Mouse (Mus musculus): ENCODE results near the gene Agbl1.

DNA sequence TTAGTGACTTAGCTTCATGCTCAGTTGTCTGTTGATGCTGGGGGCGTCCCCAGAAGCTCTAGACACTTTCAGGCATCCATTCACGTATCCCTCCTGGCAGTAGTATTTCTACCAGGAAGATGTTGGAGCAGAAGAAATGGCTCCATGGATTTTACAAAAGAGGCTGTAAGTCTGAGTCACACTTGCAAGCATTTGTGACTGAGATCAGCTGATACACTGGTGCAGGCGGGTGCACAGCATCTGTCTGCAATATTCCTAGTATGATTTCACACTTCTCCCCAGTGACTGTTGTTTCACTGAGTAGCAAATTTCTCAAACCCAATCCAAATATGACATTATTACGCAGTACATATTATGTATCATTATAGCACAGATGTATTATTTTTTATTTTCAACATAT, 332.8 kb downstream of the Agbl1 start:
- TF ChIP-seq CTCF (IDR thresholded peaks at IDR 0.05; ENCODE audit: insufficient read depth, low read length) (no peak), POLR2A (IDR thresholded peaks at IDR 0.05; ENCODE audit: borderline replicate concordance, extremely low read depth, low read depth, low read length) (no peak)
